Comparison of ENCODE assay signal across 8 mouse cellular contexts in genomic region chr8:95330367-95330766, GRCm38 (mm10). TPM values are rescaled to one million over a fixed set of nuclear protein-coding genes. Genes with fewer than 3 reads are reported as not detected.
DNase-seq lines count a peak whose midpoint lies in the region; ATAC-seq lines count a peak whose summit lies in the region.

No protein-coding gene starts in this region.

- peak overlapping the region; percentile 94 for H3K4me2 ChIP-seq in heart, embryonic 14.5 days (ENCODE audit: low read length)
- H3K4me2 ChIP-seq in hindbrain, embryonic 14.5 days (replicated peaks), result peak overlapping the region; percentile 72
- peak overlapping the region; percentile 80 for H3K4me2 ChIP-seq in midbrain, embryonic 11.5 days

- H3K4me1 ChIP-seq in heart, embryonic 14.5 days (ENCODE audit: control insufficient read depth in 2 of 2, insufficient read depth in 2 of 2, low read length in 2 of 2), result peaks cover 9 to 37% of the 10 kb centered on the region in 2 experiments; a peak in 3 of 4 replicates
- peaks cover 8% of the 10 kb centered on the region for H3K4me1 ChIP-seq in brown adipose tissue, adult 24 weeks (ENCODE audit: control insufficient read depth, insufficient read depth, insufficient read length, low read length)
- peaks cover 17% of the 10 kb centered on the region for H3K4me1 ChIP-seq in hindbrain, embryonic 14.5 days (replicated peaks; ENCODE audit: control insufficient read depth, insufficient read depth, low read length)
- H3K4me1 ChIP-seq in midbrain, embryonic 11.5 days (ENCODE audit: control insufficient read depth, insufficient read depth, low read length), result peaks cover 12% of the 10 kb centered on the region

- no peak overlapping the region for H3K27ac ChIP-seq in heart, embryonic 14.5 days (replicated peaks in 1 of 2; ENCODE audit: control insufficient read depth in 1 of 2, insufficient read depth in 1 of 2, low read depth in 2 of 2, low read length in 2 of 2)
- no peak overlapping the region for H3K27ac ChIP-seq in brown adipose tissue, adult 24 weeks (replicated peaks; ENCODE audit: low read depth, low read length)
- no peak overlapping the region for H3K27ac ChIP-seq in hindbrain, embryonic 14.5 days
- no peak overlapping the region for H3K27ac ChIP-seq in midbrain, embryonic 11.5 days (ENCODE audit: low read depth, low read length)

- peak overlapping the region; percentile 93 for H3K9ac ChIP-seq in heart, embryonic 14.5 days (ENCODE audit: low read length)
- H3K9ac ChIP-seq in hindbrain, embryonic 14.5 days, result peak overlapping the region; percentile 88
- H3K9ac ChIP-seq in midbrain, embryonic 11.5 days (ENCODE audit: low read length), result peak overlapping the region; percentile 81

- ATAC-seq in heart, embryonic 14.5 days (ENCODE audit: insufficient number of reproducible peaks, insufficient read depth, low FRiP score, low read depth), result no peak
- ATAC-seq in hindbrain, embryonic 14.5 days (ENCODE audit: low FRiP score), result no peak
- no peak for ATAC-seq in midbrain, embryonic 11.5 days (ENCODE audit: low FRiP score)

- H3K27me3 ChIP-seq in heart, embryonic 14.5 days (ENCODE audit: control insufficient read depth, insufficient read depth, low read length), result no peaks in the 10 kb centered on the region
- H3K27me3 ChIP-seq in hindbrain, embryonic 14.5 days (ENCODE audit: control insufficient read depth, insufficient read depth, low read length), result no peaks in the 10 kb centered on the region
- no peaks in the 10 kb centered on the region for H3K27me3 ChIP-seq in midbrain, embryonic 11.5 days (ENCODE audit: control insufficient read depth, insufficient read depth, low read length)

- peaks cover 64% of the 10 kb centered on the region for H3K36me3 ChIP-seq in heart, embryonic 14.5 days (ENCODE audit: control insufficient read depth, insufficient read depth, low read length)
- H3K36me3 ChIP-seq in hindbrain, embryonic 14.5 days (replicated peaks; ENCODE audit: control insufficient read depth, insufficient read depth), result peaks cover 48% of the 10 kb centered on the region
- H3K36me3 ChIP-seq in midbrain, embryonic 11.5 days (ENCODE audit: control insufficient read depth, insufficient read depth, low read length), result peaks cover 27% of the 10 kb centered on the region

- H3K4me3 ChIP-seq in heart, embryonic 14.5 days (ENCODE audit: control insufficient read depth in 1 of 2, insufficient read depth in 1 of 2, low read depth in 1 of 2, low read length in 2 of 2), result peak overlapping the region in 1 of 2 experiments; percentile 89; a peak in 3 of 4 replicates
- H3K4me3 ChIP-seq in brown adipose tissue, adult 24 weeks (ENCODE audit: insufficient read depth, low read depth, low read length), result peak overlapping the region; percentile 100; the same call in 1 of the 2 replicates
- peak overlapping the region; percentile 73 for H3K4me3 ChIP-seq in hindbrain, embryonic 14.5 days (replicated peaks; ENCODE audit: low read length)
- H3K4me3 ChIP-seq in midbrain, embryonic 11.5 days (ENCODE audit: low read depth, low read length), result peak overlapping the region; percentile 56

- DNase-seq in heart, adult 9 months (ENCODE audit: low spot score in 2 of 2), result no peak
- DNase-seq in hindbrain, embryonic 14.5 days (ENCODE audit: low spot score), result no peak
- DNase-seq in midbrain, embryonic 11.5 days (ENCODE audit: low spot score, missing footprints), result no peak
- no peak for DNase-seq in c-Kit-positive CD71-positive TER-119-positive erythroid progenitor cells, embryonic 14.5 days (ENCODE audit: low spot score)
- DNase-seq in B cell, adult 2 months, result no peak
- DNase-seq in frontal cortex, postnatal 14 days (ENCODE audit: low spot score in 2 of 2), result no peak

- 0 out of 2 replicates have a peak, but pooled peaks cover 3% of the 10 kb centered on the region for H3K9me3 ChIP-seq in heart, embryonic 14.5 days (ENCODE audit: control insufficient read depth, low read length)
- H3K9me3 ChIP-seq in hindbrain, embryonic 14.5 days (ENCODE audit: control insufficient read depth, low read length), result no peaks in the 10 kb centered on the region
- H3K9me3 ChIP-seq in midbrain, embryonic 11.5 days (ENCODE audit: control insufficient read depth, low read length), result no peaks in the 10 kb centered on the region

- 34% methylated on average over 1 of the region's 1 CpGs for WGBS in heart, embryonic 14.5 days
- 94% methylated on average over 1 of the region's 1 CpGs for WGBS in hindbrain, embryonic 14.5 days
- 78% methylated on average over 1 of the region's 1 CpGs for WGBS in midbrain, embryonic 11.5 days

RNA-seq across cellular contexts. Expression of gene Zfp319, which starts 1.4 kb away (rescaled TPM):
- polyA plus RNA-seq in heart, embryonic 14.5 days (2014; fragmentation: Nextera tagmentation; extraction: Ambion mirVana), result 5.2 and 5.3 TPM in 2 replicates
- 1.3 and 2.1 TPM in 2 replicates for polyA plus RNA-seq in brown adipose tissue, adult 24 weeks (2012; ENCODE audit: insufficient read depth, insufficient read length, missing spikeins)
- polyA plus RNA-seq in hindbrain, embryonic 14.5 days (2014; fragmentation: Nextera tagmentation; extraction: Ambion mirVana), result 14.2 and 15.9 TPM in 2 replicates
- 8.3 and 8.6 TPM in 2 replicates for polyA plus RNA-seq in midbrain, embryonic 11.5 days (2014; fragmentation: Nextera tagmentation; extraction: Ambion mirVana)

RNA-seq across cellular contexts. Expression of gene Usb1, which starts 1.7 kb away (rescaled TPM):
- polyA plus RNA-seq in heart, embryonic 14.5 days (2014; fragmentation: Nextera tagmentation; extraction: Ambion mirVana), result 24.9 and 26.1 TPM in 2 replicates
- 8.4 and 8.6 TPM in 2 replicates for polyA plus RNA-seq in brown adipose tissue, adult 24 weeks (2012; ENCODE audit: insufficient read depth, insufficient read length, missing spikeins)
- polyA plus RNA-seq in hindbrain, embryonic 14.5 days (2014; fragmentation: Nextera tagmentation; extraction: Ambion mirVana), result 31.0 and 32.3 TPM in 2 replicates
- polyA plus RNA-seq in midbrain, embryonic 11.5 days (2014; fragmentation: Nextera tagmentation; extraction: Ambion mirVana), result 33.3 and 37.6 TPM in 2 replicates

RNA-seq across cellular contexts. Expression of gene Tepp, which starts 20.0 kb away (rescaled TPM):
- 0.40 TPM in 1 of 2 replicates, not detected in the other for polyA plus RNA-seq in heart, embryonic 14.5 days (2014; fragmentation: Nextera tagmentation; extraction: Ambion mirVana)
- polyA plus RNA-seq in brown adipose tissue, adult 24 weeks (2012; ENCODE audit: insufficient read depth, insufficient read length, missing spikeins), result not detected in 2 replicates
- polyA plus RNA-seq in hindbrain, embryonic 14.5 days (2014; fragmentation: Nextera tagmentation; extraction: Ambion mirVana), result 2.2 and 2.9 TPM in 2 replicates
- polyA plus RNA-seq in midbrain, embryonic 11.5 days (2014; fragmentation: Nextera tagmentation; extraction: Ambion mirVana), result 0.29 TPM in 1 of 2 replicates, not detected in the other

RNA-seq across cellular contexts. Expression of gene Mmp15, which starts 21.7 kb away (rescaled TPM):
- polyA plus RNA-seq in heart, embryonic 14.5 days (2014; fragmentation: Nextera tagmentation; extraction: Ambion mirVana), result 49.7 and 58.5 TPM in 2 replicates
- 6.1 and 6.5 TPM in 2 replicates for polyA plus RNA-seq in brown adipose tissue, adult 24 weeks (2012; ENCODE audit: insufficient read depth, insufficient read length, missing spikeins)
- 24.6 and 26.5 TPM in 2 replicates for polyA plus RNA-seq in hindbrain, embryonic 14.5 days (2014; fragmentation: Nextera tagmentation; extraction: Ambion mirVana)
- polyA plus RNA-seq in midbrain, embryonic 11.5 days (2014; fragmentation: Nextera tagmentation; extraction: Ambion mirVana), result 11.7 and 13.5 TPM in 2 replicates

RNA-seq across cellular contexts. Expression of gene Cngb1, which starts 24.0 kb away (rescaled TPM):
- polyA plus RNA-seq in heart, embryonic 14.5 days (2014; fragmentation: Nextera tagmentation; extraction: Ambion mirVana), result 0.71 and 1.00 TPM in 2 replicates
- 1.7 TPM in 1 of 2 replicates, not detected in the other for polyA plus RNA-seq in brown adipose tissue, adult 24 weeks (2012; ENCODE audit: insufficient read depth, insufficient read length, missing spikeins)
- 0.18 and 0.44 TPM in 2 replicates for polyA plus RNA-seq in hindbrain, embryonic 14.5 days (2014; fragmentation: Nextera tagmentation; extraction: Ambion mirVana)
- 0.04 TPM in 1 of 2 replicates, not detected in the other for polyA plus RNA-seq in midbrain, embryonic 11.5 days (2014; fragmentation: Nextera tagmentation; extraction: Ambion mirVana)
